Mouse (Mus musculus) hindbrain, embryonic 12.5 days (tissue): ENCODE data around the gene Cgas. TPM values are rescaled to one million over a fixed set of nuclear protein-coding genes. Genes with fewer than 3 reads are reported as not detected.
"Not testable (repeated sequence)": the region's sequence is repeated elsewhere in the genome, so short reads cannot be mapped to it uniquely, and the experiment has no call there.

Experiments used
- ATAC-seq: fragments of 200-750 bp; cut with Nextera tagmentation; 2 replicates; pipeline ENCODE4 v1.8.0; 2017; ENCODE audit warnings: moderate TSS enrichment; ENCODE audit not compliant: low FRiP score
- H3K27ac ChIP-seq: fragments of 300-500 bp; sonication (generic); 2 replicates; pipeline ENCODE4 v1.5.1; 2016; ENCODE audit warnings: mild to moderate bottlenecking
- H3K27me3 ChIP-seq: fragments of 300-500 bp; sonication (generic); 2 replicates; pipeline ENCODE4 v1.6.1; 2016; ENCODE audit warnings: mild to moderate bottlenecking
- H3K36me3 ChIP-seq: fragments of 300-500 bp; sonication (generic); 2 replicates; pipeline ENCODE4 v1.6.1; 2016; ENCODE audit warnings: mild to moderate bottlenecking
- H3K4me1 ChIP-seq: fragments of 300-500 bp; sonication (generic); 2 replicates; pipeline ENCODE4 v1.6.1; 2016
- H3K4me2 ChIP-seq: fragments of 300-500 bp; sonication (generic); replicated peaks from 2 replicates; pipeline ENCODE4 v1.6.1; 2016; ENCODE audit warnings: mild to moderate bottlenecking
- H3K4me3 ChIP-seq: fragments of 300-500 bp; sonication (generic); 2 replicates; pipeline ENCODE4 v1.5.1; 2016; ENCODE audit warnings: mild to moderate bottlenecking
- H3K9ac ChIP-seq: fragments of 300-500 bp; sonication (generic); 2 replicates; pipeline ENCODE4 v1.6.1; 2016; ENCODE audit warnings: mild to moderate bottlenecking, moderate library complexity
- H3K9me3 ChIP-seq: fragments of 300-500 bp; sonication (generic); replicated peaks from 2 replicates; pipeline ENCODE4 v1.6.1; 2016; ENCODE audit warnings: mild to moderate bottlenecking
- WGBS: fragments of 180-500 bp; shearing (Covaris S2); methylation state at CpG from one replicate; pipeline ENCODE4 v1.1.7; 2016; 5-methylcytosine and 5-hydroxymethylcytosine counted together
- polyA plus RNA-seq: library from polyadenylated mRNA; unstranded; fragments of >200 nt; fragmentation: Nextera tagmentation; extraction: Ambion mirVana; gene quantifications from 2 replicates; pipeline ENCODE4 v1.2.1, GENCODE M21; 2016

Gene Cgas
- polyA plus RNA-seq: 0.76 and 0.90 TPM in 2 replicates

DNA sequence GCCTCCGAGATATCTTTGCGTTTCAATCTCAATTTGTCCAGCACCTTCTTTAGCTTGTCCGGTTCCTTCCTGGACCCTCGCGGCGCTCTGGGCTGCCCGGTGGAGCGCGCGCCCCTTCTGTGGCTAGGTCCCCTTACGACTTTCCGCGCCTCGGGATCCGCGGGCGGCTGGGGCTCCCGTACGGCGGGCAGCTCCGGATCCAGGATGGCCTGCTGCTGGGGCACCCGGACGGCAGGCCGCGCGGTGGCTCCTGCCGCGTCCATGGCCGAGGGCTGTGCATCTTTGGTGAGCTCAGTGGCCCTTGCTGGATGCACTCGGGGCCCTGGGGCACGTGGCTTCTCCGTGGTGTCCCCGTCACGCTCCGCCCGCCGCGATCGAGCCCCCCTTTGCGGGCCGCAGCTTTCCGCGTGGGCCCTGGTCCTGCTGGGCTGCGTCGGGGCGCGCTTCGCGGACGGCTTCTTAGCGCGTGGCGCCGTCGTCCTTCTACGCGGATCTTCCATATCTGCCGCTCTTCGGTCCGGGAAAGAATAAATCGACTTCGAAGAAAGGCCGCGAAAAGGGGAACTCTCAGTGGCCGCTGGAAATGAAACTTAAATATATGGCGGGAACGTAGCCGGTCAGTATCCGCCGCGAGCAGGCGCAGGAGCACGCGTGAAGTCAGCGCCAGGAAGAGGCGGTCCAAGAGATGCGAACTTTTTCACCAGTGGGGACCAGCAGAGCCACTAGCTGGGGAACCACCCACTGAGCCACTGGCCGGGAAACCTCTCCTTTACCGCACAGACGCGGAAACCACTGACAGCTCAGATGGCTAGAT, at the start of gene Cgas:
Cgas (minus strand) TSS at position 659 of the 814 bp plus-strand sequence.
- Histone ChIP-seq H3K9me3 (no peaks in the 10 kb centered on the region), H3K36me3 (no peaks in the 10 kb centered on the region), H3K27me3 (peaks cover 81% of the 10 kb centered on the region), H3K27ac (no peak within 1 kb of the TSS), H3K9ac (peak within 1 kb of the TSS; percentile 48), H3K4me2 (peak within 1 kb of the TSS; percentile 68), H3K4me3 (peak within 1 kb of the TSS; percentile 36), H3K4me1 (peaks cover 8% of the 10 kb centered on the region)
- under 1% methylated on average over 80 of the region's 81 CpGs for WGBS
- ATAC-seq: peak; percentile 13; the same call in 1 of the 2 replicates

DNA sequence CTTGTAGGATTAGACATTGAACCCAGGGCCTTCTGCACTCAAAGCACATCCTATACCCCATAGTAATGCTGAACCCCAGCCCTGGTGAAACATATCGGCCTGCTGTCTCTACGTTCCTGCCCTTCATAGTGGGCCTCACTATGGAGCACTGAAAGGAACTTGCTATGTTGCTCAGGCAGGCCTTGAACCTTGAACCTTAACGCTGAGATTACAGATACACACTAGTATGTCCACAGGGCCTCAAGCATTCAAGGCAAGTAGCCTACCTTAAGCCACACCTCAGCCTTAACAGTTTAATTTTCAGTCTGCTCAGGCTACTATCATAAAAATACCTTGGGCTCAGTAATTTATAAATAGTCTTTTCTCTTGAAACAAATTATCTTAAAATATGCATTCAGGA, 49.2 kb upstream of the Cgas start:
- H3K9me3 ChIP-seq: no peaks in the 10 kb centered on the region
- 92% methylated on average over 3 of the region's 3 CpGs for WGBS
- H3K4me1 ChIP-seq: peaks cover 7% of the 10 kb centered on the region; the same call in 1 of the 2 replicates
- no peaks in the 10 kb centered on the region for H3K27me3 ChIP-seq
- no peak overlapping the region for H3K27ac ChIP-seq
- H3K9ac ChIP-seq: no peak overlapping the region
- no peak overlapping the region for H3K4me2 ChIP-seq
- ATAC-seq: no peak
- H3K4me3 ChIP-seq: no peak overlapping the region
- H3K36me3 ChIP-seq: no peaks in the 10 kb centered on the region

DNA sequence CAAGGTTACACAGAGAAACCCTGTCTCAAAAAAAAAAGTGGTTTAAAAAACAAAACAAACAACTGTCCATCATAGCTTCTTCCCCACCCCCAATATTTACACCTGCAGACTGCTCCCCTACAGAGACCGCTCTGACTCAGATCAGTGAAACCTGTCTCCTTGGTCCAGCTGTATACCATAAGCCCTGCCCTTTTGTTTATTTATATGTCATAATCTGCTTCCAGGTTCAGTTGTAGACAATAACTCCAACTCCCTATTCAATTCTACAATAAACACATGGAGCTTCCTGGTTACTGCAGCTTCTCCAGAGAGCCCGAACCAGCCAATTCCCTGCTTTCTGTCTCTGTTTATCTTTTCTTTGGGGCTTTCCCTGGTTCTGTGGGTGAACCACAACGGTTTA, 48.1 kb upstream of the Cgas start:
- H3K27me3 ChIP-seq: no peaks in the 10 kb centered on the region
- WGBS: 88% methylated on average over 3 of the region's 3 CpGs
- H3K9me3 ChIP-seq: no peaks in the 10 kb centered on the region
- H3K4me3 ChIP-seq: no peak overlapping the region
- H3K9ac ChIP-seq: no peak overlapping the region
- H3K4me2 ChIP-seq: no peak overlapping the region
- no peaks in the 10 kb centered on the region for H3K36me3 ChIP-seq
- H3K27ac ChIP-seq: no peak overlapping the region
- no peak for ATAC-seq
- H3K4me1 ChIP-seq: peaks cover 7% of the 10 kb centered on the region; the same call in 1 of the 2 replicates

DNA sequence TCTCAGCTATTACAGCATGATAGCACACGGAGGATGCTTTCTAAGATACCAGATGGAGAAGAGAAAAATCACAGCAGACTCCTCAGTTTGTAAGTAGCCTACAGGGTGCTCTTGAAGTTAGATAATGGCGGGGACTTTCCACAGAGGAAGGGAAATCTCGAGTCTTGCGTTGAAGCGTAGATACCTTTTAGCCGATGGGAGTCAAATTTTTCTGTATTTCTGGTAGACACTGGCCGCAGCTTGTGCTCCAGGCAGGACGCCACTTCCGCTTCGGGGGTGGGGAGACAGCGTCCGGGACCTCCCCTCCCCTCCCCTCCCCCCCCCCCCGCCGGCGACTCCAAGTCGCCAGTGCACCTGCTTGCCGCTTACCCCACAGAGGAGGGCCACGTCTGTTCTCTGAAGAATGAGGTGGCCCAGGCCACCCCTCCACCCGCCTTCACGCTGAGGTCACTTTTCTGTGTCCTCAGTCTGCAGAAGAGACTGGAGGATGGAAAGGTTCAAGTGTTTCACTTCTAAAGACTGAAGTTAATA, 45.9 kb upstream of the Cgas start, which contains the start of gene Eef1a1:
Eef1a1 (minus strand) TSS at position 262 of the 531 bp plus-strand sequence.
- peak; percentile 61 for ATAC-seq
- Histone ChIP-seq H3K27me3 (no peaks in the 10 kb centered on the region), H3K36me3 (no peaks in the 10 kb centered on the region), H3K4me1 (peaks cover 7% of the 10 kb centered on the region; the same call in 1 of the 2 replicates), H3K4me3 (peak within 1 kb of the TSS; percentile 37), H3K9ac (peak within 1 kb of the TSS; percentile 58), H3K4me2 (peak within 1 kb of the TSS; percentile 67), H3K27ac (peak within 1 kb of the TSS; percentile 18; the same call in 1 of the 2 replicates), H3K9me3 (no peaks in the 10 kb centered on the region)
- 3% methylated on average over 17 of the region's 20 CpGs for WGBS

DNA sequence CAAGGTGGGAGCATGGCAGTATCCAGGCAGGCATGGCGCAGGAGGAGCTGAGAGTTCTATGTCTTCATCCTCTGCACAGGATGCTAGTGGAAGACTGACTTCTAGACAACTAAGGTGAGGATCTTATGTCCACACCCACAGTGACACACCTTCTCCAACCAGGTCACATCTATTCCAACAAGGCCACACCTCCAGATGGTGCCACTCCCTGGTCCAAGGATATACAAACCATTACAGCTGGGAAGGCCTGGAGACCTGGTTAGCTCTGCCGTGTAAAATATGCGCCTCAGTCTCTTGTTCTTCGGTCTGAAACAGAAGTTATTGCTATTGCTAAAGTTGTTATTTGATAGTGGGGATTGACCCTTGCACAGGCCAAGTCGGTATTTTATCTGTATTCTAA, 45.0 kb upstream of the Cgas start:
- H3K27ac ChIP-seq, H3K36me3 ChIP-seq, H3K9me3 ChIP-seq, H3K4me3 ChIP-seq, ATAC-seq, H3K4me2 ChIP-seq, H3K4me1 ChIP-seq, H3K27me3 ChIP-seq, H3K9ac ChIP-seq: not testable (repeated sequence)
- 95% methylated on average over 5 of the region's 5 CpGs for WGBS

DNA sequence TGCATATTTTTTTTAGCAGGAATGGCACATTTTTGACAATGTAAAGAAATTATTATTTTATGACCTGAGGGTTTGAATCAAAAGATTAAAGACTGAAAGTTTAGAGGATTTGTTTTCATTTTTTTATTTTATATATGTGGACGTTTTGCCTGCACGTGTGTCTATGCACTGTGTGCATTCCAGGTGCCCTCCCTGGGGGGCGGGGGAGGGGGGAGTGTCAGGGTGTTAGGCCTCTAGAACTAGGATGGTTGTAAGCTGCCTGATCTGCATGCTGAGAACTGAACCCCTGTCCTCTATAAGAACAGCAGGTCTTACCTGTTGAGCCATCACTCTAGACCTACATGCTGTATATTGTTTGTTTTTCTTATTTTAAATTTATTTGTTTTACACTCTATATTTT, 41.6 kb upstream of the Cgas start:
- WGBS: 70% methylated on average over 3 of the region's 3 CpGs
- Histone ChIP-seq H3K27me3 (no peaks in the 10 kb centered on the region), H3K4me3 (no peak overlapping the region), H3K27ac (no peak overlapping the region), H3K36me3 (no peaks in the 10 kb centered on the region), H3K9ac (no peak overlapping the region), H3K4me2 (no peak overlapping the region), H3K9me3 (no peaks in the 10 kb centered on the region), H3K4me1 (peaks cover 17% of the 10 kb centered on the region)
- no peak for ATAC-seq

DNA sequence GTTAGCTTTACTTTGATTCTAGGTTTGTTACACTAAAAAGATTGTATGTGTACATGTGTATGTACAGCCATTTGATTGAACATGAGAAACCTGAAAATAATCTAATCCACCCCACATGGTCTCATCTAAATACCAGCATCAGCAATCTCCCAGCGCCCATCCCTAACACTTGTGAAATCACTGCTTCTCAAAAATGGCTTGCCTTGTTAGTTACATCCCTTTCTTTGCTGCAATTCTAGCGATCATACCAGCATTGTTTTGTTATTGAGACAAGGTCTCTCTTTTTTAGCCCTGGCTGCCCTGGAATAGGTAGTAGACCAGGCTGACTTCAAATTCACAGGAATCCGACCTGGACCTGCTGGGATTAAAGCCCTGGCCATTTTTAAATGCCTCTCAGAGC, 39.3 kb upstream of the Cgas start:
- Histone ChIP-seq H3K4me3 (peak overlapping the region; percentile 97), H3K4me2 (peak overlapping the region; percentile 49), H3K27me3 (no peaks in the 10 kb centered on the region), H3K27ac (peak overlapping the region; percentile 98), H3K9me3 (no peaks in the 10 kb centered on the region), H3K4me1 (peaks cover 19% of the 10 kb centered on the region), H3K9ac (peak overlapping the region; percentile 68), H3K36me3 (peaks cover 18% of the 10 kb centered on the region)
- WGBS: 5% methylated on average over 3 of the region's 3 CpGs
- ATAC-seq: no peak

DNA sequence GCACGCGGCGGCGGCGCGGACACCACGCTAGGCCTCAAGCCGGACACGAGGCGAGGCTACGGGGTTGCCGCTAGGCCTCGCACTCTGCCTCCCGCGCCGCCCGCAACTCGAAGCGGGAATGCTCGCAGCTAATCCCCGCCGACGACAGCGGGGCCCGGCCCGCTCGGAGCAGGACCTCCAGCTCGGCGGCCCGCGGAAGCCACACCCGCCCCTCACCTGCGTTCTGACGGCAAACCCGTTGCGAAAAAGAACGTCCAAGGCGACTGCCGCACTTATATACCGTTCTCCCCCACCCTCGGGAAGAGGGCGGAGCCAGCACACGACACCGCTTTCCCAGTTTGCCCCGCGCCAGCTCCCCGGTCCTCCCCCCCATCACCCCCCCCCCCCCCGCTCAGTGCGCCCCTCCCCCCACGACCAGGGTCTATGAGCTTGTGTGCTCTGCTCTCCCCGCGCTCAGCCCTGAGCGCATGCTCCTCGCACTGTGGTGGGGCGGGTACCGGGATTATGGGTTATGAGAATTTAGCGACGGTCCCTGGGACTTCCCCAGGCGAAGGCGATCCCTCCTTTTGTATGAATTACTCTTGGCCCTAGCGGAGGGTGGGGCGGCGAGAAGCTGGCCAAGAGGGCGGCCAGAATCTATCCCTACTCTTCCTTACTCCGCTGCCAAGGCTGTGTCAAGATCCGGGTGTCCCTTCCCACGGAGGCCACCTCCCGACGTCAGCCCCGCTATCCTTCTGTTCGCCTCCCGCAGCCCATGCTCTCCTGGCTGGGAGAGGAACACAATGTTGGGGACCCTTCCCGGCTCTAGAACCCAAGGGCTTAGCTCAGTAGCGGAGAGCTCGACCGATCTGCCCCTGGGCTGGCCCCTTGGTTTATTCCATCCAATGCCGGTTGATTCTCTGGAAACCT, 38.6 kb upstream of the Cgas start:
- peak overlapping the region; percentile 67 for H3K4me2 ChIP-seq
- no peaks in the 10 kb centered on the region for H3K9me3 ChIP-seq
- peak overlapping the region; percentile 98 for H3K27ac ChIP-seq
- H3K4me1 ChIP-seq: peaks cover 19% of the 10 kb centered on the region
- peak overlapping the region; percentile 97 for H3K4me3 ChIP-seq
- ATAC-seq: peak; percentile 99
- peak overlapping the region; percentile 97 for H3K9ac ChIP-seq
- H3K36me3 ChIP-seq: peaks cover 24% of the 10 kb centered on the region
- WGBS: under 1% methylated on average over 72 of the region's 77 CpGs
- H3K27me3 ChIP-seq: no peaks in the 10 kb centered on the region

DNA sequence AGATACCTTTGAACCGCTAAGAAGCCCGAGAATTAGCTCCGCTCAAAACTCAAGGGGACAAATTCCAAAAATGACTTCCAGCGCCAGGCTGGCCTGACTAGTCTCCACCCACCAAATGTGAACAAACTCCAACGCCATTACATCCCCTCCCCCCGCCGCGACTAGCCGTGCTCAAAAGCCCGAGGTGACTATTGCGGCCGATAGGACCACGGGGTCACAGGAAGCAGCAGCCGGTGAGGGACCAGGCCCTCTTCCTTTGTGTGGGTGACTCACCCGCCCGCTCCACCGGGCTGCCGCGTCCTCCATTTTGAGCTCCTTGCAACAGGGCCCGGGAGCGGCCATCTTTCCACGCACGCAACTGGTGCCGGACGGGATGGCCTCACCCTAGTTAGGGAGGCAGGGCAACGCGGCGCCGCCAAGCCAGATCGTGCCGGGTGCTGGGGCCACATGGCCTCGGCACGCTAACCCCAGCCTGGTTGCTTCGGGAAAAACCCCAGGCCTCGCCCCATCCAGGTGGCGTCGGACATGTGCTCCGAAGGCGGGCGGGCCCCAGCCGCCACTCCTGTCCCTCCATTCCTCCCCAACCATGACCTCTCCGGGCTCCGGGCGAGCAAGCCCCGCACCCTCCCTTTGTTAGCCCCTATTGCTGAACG, 37.8 kb upstream of the Cgas start:
- Histone ChIP-seq H3K27me3 (no peaks in the 10 kb centered on the region), H3K27ac (peak overlapping the region; percentile 98), H3K9me3 (no peaks in the 10 kb centered on the region), H3K4me2 (peak overlapping the region; percentile 67), H3K36me3 (peaks cover 33% of the 10 kb centered on the region), H3K4me3 (peak overlapping the region; percentile 97), H3K9ac (peak overlapping the region; percentile 97), H3K4me1 (peaks cover 19% of the 10 kb centered on the region)
- peak; percentile 39 for ATAC-seq
- WGBS: under 1% methylated on average over 46 of the region's 46 CpGs

DNA sequence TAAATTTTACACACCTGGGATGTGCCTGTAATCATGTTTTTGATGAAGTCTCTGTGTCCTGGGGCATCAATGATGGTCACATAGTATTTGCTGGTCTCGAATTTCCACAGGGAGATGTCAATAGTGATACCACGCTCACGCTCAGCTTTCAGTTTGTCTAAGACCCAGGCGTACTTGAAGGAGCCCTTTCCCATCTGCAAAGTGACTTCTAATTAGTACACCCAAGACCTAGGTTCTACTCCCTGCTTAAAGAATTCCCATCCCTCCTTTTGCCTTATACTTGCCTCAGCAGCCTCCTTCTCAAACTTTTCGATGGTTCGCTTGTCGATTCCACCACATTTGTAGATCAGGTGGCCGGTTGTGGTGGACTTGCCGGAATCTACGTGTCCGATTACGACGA, 37.2 kb upstream of the Cgas start:
- Histone ChIP-seq H3K27ac (peak overlapping the region; percentile 98), H3K4me2 (peak overlapping the region; percentile 67), H3K4me1 (peaks cover 19% of the 10 kb centered on the region), H3K9ac (peak overlapping the region; percentile 97), H3K4me3 (peak overlapping the region; percentile 97), H3K36me3 (peaks cover 33% of the 10 kb centered on the region)
- not testable (repeated sequence) for ATAC-seq, H3K27me3 ChIP-seq, H3K9me3 ChIP-seq
- under 1% methylated on average over 13 of the region's 13 CpGs for whole genome bisulfite sequencing

DNA sequence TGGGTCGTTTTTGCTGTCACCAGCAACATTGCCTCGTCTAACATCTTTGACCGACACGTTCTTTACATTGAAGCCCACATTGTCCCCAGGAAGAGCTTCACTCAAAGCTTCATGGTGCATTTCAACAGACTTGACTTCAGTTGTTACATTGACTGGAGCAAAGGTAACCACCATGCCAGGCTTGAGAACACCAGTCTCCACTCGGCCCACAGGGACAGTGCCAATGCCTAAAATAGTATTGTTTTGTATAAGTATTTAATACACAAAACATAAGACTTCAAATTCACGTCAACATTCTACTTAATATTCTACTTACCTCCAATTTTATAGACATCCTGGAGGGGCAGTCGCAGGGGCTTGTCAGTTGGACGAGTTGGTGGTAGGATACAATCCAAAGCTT, 36.3 kb upstream of the Cgas start:
- ATAC-seq, H3K9me3 ChIP-seq, H3K27me3 ChIP-seq, H3K27ac ChIP-seq: not testable (repeated sequence)
- Histone ChIP-seq H3K9ac (peak overlapping the region; percentile 49), H3K36me3 (peaks cover 37% of the 10 kb centered on the region), H3K4me1 (peaks cover 19% of the 10 kb centered on the region), H3K4me2 (peak overlapping the region; percentile 67), H3K4me3 (peak overlapping the region; percentile 16; the same call in 1 of the 2 replicates)
- 33% methylated on average over 8 of the region's 8 CpGs for WGBS
